Mouse (Mus musculus) CH12.LX (cell line): ENCODE measurements around the gene Sfxn2.

Experiments
- CHD2 ChIP-seq: IDR thresholded peaks from 2 replicates; pipeline ENCODE4 v1.6.1; 2011; ENCODE audit warnings: low read length, improper control_type of control experiment
- CTCF ChIP-seq, 2 experiments: IDR thresholded peaks in 1 of 2; conservative IDR thresholded peaks in 1 of 2; 2 replicates each; pipeline ENCODE4 v1.5.1; 2011 to 2012; ENCODE audit warnings: low read depth in 2 of 2, low read length in 2 of 2, improper control_type of control experiment in 1 of 2, inconsistent platforms in 1 of 2, mild to moderate bottlenecking in 1 of 2, moderate library complexity in 1 of 2
- GABPA ChIP-seq: IDR thresholded peaks from 2 replicates; pipeline ENCODE4 v1.6.1; 2012; ENCODE audit warnings: low read depth, low read length, improper control_type of control experiment, inconsistent platforms; ENCODE audit not compliant: insufficient replicate concordance
- POLR2A ChIP-seq: IDR thresholded peaks from 2 replicates; pipeline ENCODE4 v1.6.1; 2011; ENCODE audit warnings: low read depth, mild to moderate bottlenecking, improper control_type of control experiment, low read length

DNA sequence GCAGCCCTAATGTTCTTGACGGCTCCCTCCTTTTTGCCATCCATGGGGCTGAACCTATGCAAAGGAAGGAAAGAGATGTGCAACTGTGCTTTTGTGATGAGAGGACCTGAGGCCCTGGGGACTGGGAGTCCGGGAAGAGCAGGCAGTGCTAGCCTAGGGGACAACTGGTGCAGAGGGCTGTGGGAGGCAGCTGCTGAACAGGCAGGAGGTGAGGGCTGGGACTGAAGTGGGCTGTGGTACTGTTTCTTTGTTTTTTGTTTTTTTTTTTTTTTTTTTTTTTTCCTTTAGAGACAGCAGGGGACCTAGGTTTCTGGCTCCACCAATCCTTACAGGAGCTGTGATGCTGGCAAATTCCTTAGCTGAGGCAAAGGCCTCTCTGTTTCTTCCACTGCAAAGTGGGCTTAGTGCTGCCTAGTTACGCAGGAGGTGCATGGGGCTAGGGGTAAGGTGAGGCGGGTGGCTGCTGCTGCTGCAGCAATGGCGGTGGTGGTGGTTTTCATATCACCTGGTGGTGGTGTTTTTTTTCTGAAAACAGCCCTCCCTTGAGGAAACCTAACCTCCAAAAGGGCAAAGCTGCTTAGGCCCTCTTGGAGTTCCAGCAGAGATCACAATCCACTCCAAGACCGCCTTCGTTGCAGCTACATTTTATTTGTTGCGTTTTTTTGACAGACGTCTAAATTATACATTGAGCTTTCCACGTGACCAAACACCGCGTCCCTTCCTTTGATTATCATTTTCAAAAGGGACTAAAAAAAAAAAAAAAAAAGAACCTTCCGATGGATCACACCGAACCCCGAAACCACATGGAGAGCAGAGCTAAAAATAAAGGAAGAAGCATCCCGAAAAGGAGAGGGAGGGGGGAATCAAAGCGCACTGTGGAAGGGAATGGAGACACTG lies 45.3 kb upstream of the Sfxn2 start:
- no peak for TF ChIP-seq GABPA
- no peak for TF ChIP-seq CHD2
- TF ChIP-seq CTCF (conservative IDR thresholded peaks at IDR 0.05 in 1 of 2, IDR thresholded peaks at IDR 0.05 in 1 of 2; ENCODE audit: low read depth in 2 of 2, low read length in 2 of 2): no peak
- TF ChIP-seq POLR2A: no peak
